Mouse (Mus musculus) G1E (cell line): ENCODE measurements around the gene Adgrb3.

Experiments used
- CTCF ChIP-seq: IDR thresholded peaks from 2 replicates; pipeline ENCODE4 v1.5.1; 2012; ENCODE audit warnings: low read depth, low read length, inconsistent platforms, mixed read lengths
- GATA1 ChIP-seq: IDR thresholded peaks from 2 replicates; pipeline ENCODE4 v1.6.1; 2012; ENCODE audit warnings: borderline replicate concordance, low read length, inconsistent platforms, mixed read lengths
- GATA2 ChIP-seq: IDR thresholded peaks from 2 replicates; pipeline ENCODE4 v1.6.1; 2012; ENCODE audit warnings: low read depth, low read length, inconsistent platforms, borderline replicate concordance
- POLR2AphosphoS5 ChIP-seq: IDR thresholded peaks from 2 replicates; pipeline ENCODE4 v1.6.1; 2012; ENCODE audit warnings: low read depth, low read length, inconsistent platforms; ENCODE audit not compliant: insufficient replicate concordance
- TAL1 ChIP-seq: conservative IDR thresholded peaks from 2 replicates; pipeline ENCODE4 v1.6.1; 2012; ENCODE audit warnings: low read depth, low read length, inconsistent platforms, mixed read lengths

DNA sequence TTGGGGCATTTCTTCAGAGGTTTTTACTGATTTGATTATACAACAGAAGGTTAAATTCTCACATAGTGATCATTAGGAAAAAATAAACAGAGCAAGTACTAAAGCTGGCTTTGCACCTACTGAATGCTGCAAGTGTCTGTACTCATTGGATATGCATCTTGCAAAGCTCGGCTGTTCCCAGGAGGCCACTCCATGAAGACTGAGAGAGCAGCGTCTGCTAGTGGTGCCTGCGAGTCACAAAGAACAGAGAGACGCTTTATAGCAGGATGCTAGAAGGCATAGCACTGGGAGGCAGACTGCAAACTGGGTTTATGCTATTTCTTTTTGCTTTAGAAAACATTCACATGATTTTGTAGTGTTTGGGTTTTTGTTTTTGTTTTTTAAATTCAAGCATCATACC is 325.2 kb downstream of the Adgrb3 start:
- TF ChIP-seq CTCF (no peak), GATA1 (no peak), TAL1 (no peak), POLR2AphosphoS5 (no peak), GATA2 (no peak)
